Mouse (Mus musculus) limb, embryonic 10.5 days (tissue): ENCODE measurements around the gene Abca17. TPM values are rescaled to one million over a fixed set of nuclear protein-coding genes. Genes with fewer than 3 reads are reported as not detected.

Experiments
- DNase-seq: peaks from one replicate; pipeline ENCODE4 v3.0.0-alpha.2; 2017; ENCODE audit warnings: low spot score
- H3K27ac ChIP-seq: fragments of 300-500 bp; sonication (generic); 2 replicates; pipeline ENCODE4 v1.5.1; 2016; ENCODE audit warnings: mild to moderate bottlenecking
- H3K27me3 ChIP-seq: fragments of 300-500 bp; sonication (generic); 2 replicates; pipeline ENCODE4 v1.6.1; 2016; ENCODE audit warnings: low read depth, mild to moderate bottlenecking; ENCODE audit not compliant: poor library complexity, severe bottlenecking
- H3K36me3 ChIP-seq: fragments of 300-500 bp; sonication (generic); 2 replicates; pipeline ENCODE4 v1.6.1; 2016; ENCODE audit warnings: mild to moderate bottlenecking, moderate library complexity
- H3K4me1 ChIP-seq: fragments of 300-500 bp; sonication (generic); 2 replicates; pipeline ENCODE4 v1.6.1; 2016
- H3K4me3 ChIP-seq: fragments of 300-500 bp; sonication (generic); 2 replicates; pipeline ENCODE4 v1.5.1; 2016; ENCODE audit warnings: mild to moderate bottlenecking, moderate library complexity
- H3K9me3 ChIP-seq: fragments of 300-500 bp; sonication (generic); replicated peaks from 2 replicates; pipeline ENCODE4 v1.6.1; 2016; ENCODE audit warnings: mild to moderate bottlenecking
- WGBS: fragments of 180-500 bp; shearing (Covaris S2); methylation state at CpG from one replicate; pipeline ENCODE4 v1.1.7; 2016; 5-methylcytosine and 5-hydroxymethylcytosine counted together
- polyA plus RNA-seq: library from polyadenylated mRNA; unstranded; fragments of >200 nt; fragmentation: Nextera tagmentation; extraction: Ambion mirVana; gene quantifications from 2 replicates; pipeline ENCODE4 v1.2.1, GENCODE M21; 2016

The Abca17 gene
- not detected in 2 replicates for polyA plus RNA-seq

GRCm38 (mm10) chr17:24350926-24351759, at the start of gene Abca17:
Gene Abca17, minus strand, starts transcription at chr17:24351068.
- Histone ChIP-seq H3K36me3 (no peaks in the 10 kb centered on the region), H3K27me3 (peaks cover 59% of the 10 kb centered on the region), H3K27ac (peak within 1 kb of the TSS; percentile 78), H3K4me3 (peak within 1 kb of the TSS; percentile 72), H3K9me3 (no peaks in the 10 kb centered on the region), H3K4me1 (peaks cover 25% of the 10 kb centered on the region)
- DNase-seq: peak; percentile 47
- 7% methylated on average over 42 of the region's 42 CpGs for WGBS

- 84% methylated on average over 7 of the region's 7 CpGs for WGBS
- no peaks in the 10 kb centered on the region for H3K9me3 ChIP-seq
- no peaks in the 10 kb centered on the region for H3K4me1 ChIP-seq
- H3K36me3 ChIP-seq: no peaks in the 10 kb centered on the region
- no peak for DNase-seq
- no peaks in the 10 kb centered on the region for H3K27me3 ChIP-seq
- no peak overlapping the region for H3K27ac ChIP-seq
- H3K4me3 ChIP-seq: no peak overlapping the region
Measured at GRCm38 (mm10) chr17:24394456-24394855, 43.6 kb upstream of the Abca17 start.

- Histone ChIP-seq H3K36me3 (no peaks in the 10 kb centered on the region), H3K27me3 (no peaks in the 10 kb centered on the region), H3K4me1 (no peaks in the 10 kb centered on the region), H3K9me3 (no peaks in the 10 kb centered on the region), H3K4me3 (no peak overlapping the region), H3K27ac (no peak overlapping the region)
- DNase-seq: no peak
- 18% methylated on average over 4 of the region's 4 CpGs for WGBS
Measured at GRCm38 (mm10) chr17:24393527-24393926, 42.7 kb upstream of the Abca17 start.

GRCm38 (mm10) chr17:24391149-24391548, 40.3 kb upstream of the Abca17 start:
- H3K27me3 ChIP-seq: no peaks in the 10 kb centered on the region
- H3K9me3 ChIP-seq: no peaks in the 10 kb centered on the region
- WGBS: 65% methylated on average over 8 of the region's 8 CpGs
- no peaks in the 10 kb centered on the region for H3K4me1 ChIP-seq
- DNase-seq: no peak
- H3K4me3 ChIP-seq: no peak overlapping the region
- no peaks in the 10 kb centered on the region for H3K36me3 ChIP-seq
- H3K27ac ChIP-seq: no peak overlapping the region

GRCm38 (mm10) chr17:24389865-24390264, 39.0 kb upstream of the Abca17 start:
- 8% methylated on average over 2 of the region's 2 CpGs for WGBS
- Histone ChIP-seq H3K9me3 (no peaks in the 10 kb centered on the region), H3K36me3 (no peaks in the 10 kb centered on the region), H3K27ac (no peak overlapping the region), H3K27me3 (no peaks in the 10 kb centered on the region), H3K4me1 (no peaks in the 10 kb centered on the region), H3K4me3 (no peak overlapping the region)
- DNase-seq: peak; percentile 42

GRCm38 (mm10) chr17:24388711-24389110, 37.8 kb upstream of the Abca17 start:
- Histone ChIP-seq H3K4me1 (no peaks in the 10 kb centered on the region), H3K36me3 (no peaks in the 10 kb centered on the region), H3K4me3 (no peak overlapping the region), H3K9me3 (no peaks in the 10 kb centered on the region), H3K27ac (no peak overlapping the region), H3K27me3 (0 out of 2 replicates have a peak, but pooled peaks cover 4% of the 10 kb centered on the region)
- WGBS: 82% methylated on average over 5 of the region's 5 CpGs
- no peak for DNase-seq

GRCm38 (mm10) chr17:24383789-24384188, 32.9 kb upstream of the Abca17 start:
- no peaks in the 10 kb centered on the region for H3K36me3 ChIP-seq
- H3K4me1 ChIP-seq: no peaks in the 10 kb centered on the region
- no peak overlapping the region for H3K27ac ChIP-seq
- 87% methylated on average over 8 of the region's 8 CpGs for WGBS
- no peak for DNase-seq
- H3K4me3 ChIP-seq: no peak overlapping the region
- H3K9me3 ChIP-seq: no peaks in the 10 kb centered on the region
- 0 out of 2 replicates have a peak, but pooled peaks cover 4% of the 10 kb centered on the region for H3K27me3 ChIP-seq

GRCm38 (mm10) chr17:24378496-24378895, 27.6 kb upstream of the Abca17 start:
- H3K9me3 ChIP-seq: no peaks in the 10 kb centered on the region
- no peak for DNase-seq
- no peak overlapping the region for H3K27ac ChIP-seq
- peaks cover 3% of the 10 kb centered on the region; the same call in 1 of the 2 replicates for H3K4me1 ChIP-seq
- no peaks in the 10 kb centered on the region for H3K27me3 ChIP-seq
- no peak overlapping the region for H3K4me3 ChIP-seq
- WGBS: 91% methylated on average over 2 of the region's 2 CpGs
- no peaks in the 10 kb centered on the region for H3K36me3 ChIP-seq

GRCm38 (mm10) chr17:24375886-24376285, 25.0 kb upstream of the Abca17 start:
- 88% methylated on average over 6 of the region's 6 CpGs for WGBS
- no peak overlapping the region for H3K27ac ChIP-seq
- peaks cover 3% of the 10 kb centered on the region; the same call in 1 of the 2 replicates for H3K4me1 ChIP-seq
- DNase-seq: no peak
- no peak overlapping the region for H3K4me3 ChIP-seq
- H3K36me3 ChIP-seq: no peaks in the 10 kb centered on the region
- H3K9me3 ChIP-seq: no peaks in the 10 kb centered on the region
- no peaks in the 10 kb centered on the region for H3K27me3 ChIP-seq

GRCm38 (mm10) chr17:24375094-24375712, 24.3 kb upstream of the Abca17 start:
- no peak overlapping the region for H3K4me3 ChIP-seq
- WGBS: 84% methylated on average over 5 of the region's 5 CpGs
- H3K36me3 ChIP-seq: no peaks in the 10 kb centered on the region

GRCm38 (mm10) chr17:24365863-24366262, 15.0 kb upstream of the Abca17 start:
- no peak for DNase-seq
- no peak overlapping the region for H3K27ac ChIP-seq
- no peaks in the 10 kb centered on the region for H3K27me3 ChIP-seq
- H3K36me3 ChIP-seq: no peaks in the 10 kb centered on the region
- H3K9me3 ChIP-seq: no peaks in the 10 kb centered on the region
- WGBS: 78% methylated on average over 13 of the region's 13 CpGs
- no peak overlapping the region for H3K4me3 ChIP-seq
- no peaks in the 10 kb centered on the region for H3K4me1 ChIP-seq

More at GRCm38 (mm10) chr17:24375094-24375712, 24.3 kb upstream of the Abca17 start:
- Histone ChIP-seq H3K27ac (no peak overlapping the region), H3K9me3 (no peaks in the 10 kb centered on the region), H3K4me1 (peaks cover 3% of the 10 kb centered on the region; the same call in 1 of the 2 replicates), H3K27me3 (no peaks in the 10 kb centered on the region)
- no peak for DNase-seq

GRCm38 (mm10) chr17:24364461-24364860, 13.6 kb upstream of the Abca17 start:
- 85% methylated on average over 9 of the region's 9 CpGs for WGBS
- H3K36me3 ChIP-seq: no peaks in the 10 kb centered on the region

GRCm38 (mm10) chr17:24362527-24362926, 11.7 kb upstream of the Abca17 start:
- WGBS: 82% methylated on average over 9 of the region's 9 CpGs
- H3K4me1 ChIP-seq: no peaks in the 10 kb centered on the region

More at GRCm38 (mm10) chr17:24364461-24364860, 13.6 kb upstream of the Abca17 start:
- Histone ChIP-seq H3K27me3 (no peaks in the 10 kb centered on the region), H3K4me3 (no peak overlapping the region), H3K9me3 (no peaks in the 10 kb centered on the region), H3K27ac (no peak overlapping the region), H3K4me1 (no peaks in the 10 kb centered on the region)
- DNase-seq: no peak

More at GRCm38 (mm10) chr17:24362527-24362926, 11.7 kb upstream of the Abca17 start:
- Histone ChIP-seq H3K27me3 (no peaks in the 10 kb centered on the region), H3K36me3 (no peaks in the 10 kb centered on the region), H3K9me3 (no peaks in the 10 kb centered on the region), H3K4me3 (no peak overlapping the region), H3K27ac (no peak overlapping the region)
- DNase-seq: no peak
